Mouse (Mus musculus): ENCODE data around the gene Pcgf3. TPM values are rescaled to one million over a fixed set of nuclear protein-coding genes. Genes with fewer than 3 reads are reported as not detected.
A peak's percentile ranks its signal among the peaks of the same experiment; 100 is the strongest.

Gene Pcgf3
- polyA plus RNA-seq (2015; fragmentation: Nextera tagmentation; extraction: Ambion mirVana), result 15.3 and 17.8 TPM in 2 replicates

- Histone ChIP-seq H3K4me2 (peak within 1 kb of the TSS; percentile 99), H3K27ac (replicated peaks) (peak within 1 kb of the TSS; percentile 82), H3K27me3 (replicated peaks) (peaks cover 17% of the 10 kb centered on the region), H3K36me3 (no peaks in the 10 kb centered on the region), H3K9me3 (no peaks in the 10 kb centered on the region), H3K9ac (peak within 1 kb of the TSS; percentile 99), H3K4me1 (peaks cover 50% of the 10 kb centered on the region), H3K4me3 (peak within 1 kb of the TSS; percentile 91)
- ATAC-seq (ENCODE audit: extremely low read depth, insufficient number of reproducible peaks, low FRiP score, low TSS enrichment), result peak; percentile 96
- WGBS, result under 1% methylated on average over 50 of the region's 62 CpGs
These were observed at the start of gene Pcgf3 for GRCm38 (mm10) chr5:108461082-108462065. Gene Pcgf3 (plus strand): TSS chr5:108461232.

- 55% methylated on average over 2 of the region's 2 CpGs for WGBS
- no peak overlapping the region for H3K4me2 ChIP-seq
- ATAC-seq (ENCODE audit: extremely low read depth, insufficient number of reproducible peaks, low FRiP score, low TSS enrichment), result no peak
- H3K9ac ChIP-seq, result no peak overlapping the region
- H3K27me3 ChIP-seq (replicated peaks), result no peaks in the 10 kb centered on the region
- no peaks in the 10 kb centered on the region for H3K9me3 ChIP-seq
- no peaks in the 10 kb centered on the region for H3K4me1 ChIP-seq
- no peaks in the 10 kb centered on the region for H3K36me3 ChIP-seq
- H3K4me3 ChIP-seq, result no peak overlapping the region
- no peak overlapping the region for H3K27ac ChIP-seq (replicated peaks)
These were observed 46.3 kb upstream of the Pcgf3 start for GRCm38 (mm10) chr5:108414711-108415110.

DNA sequence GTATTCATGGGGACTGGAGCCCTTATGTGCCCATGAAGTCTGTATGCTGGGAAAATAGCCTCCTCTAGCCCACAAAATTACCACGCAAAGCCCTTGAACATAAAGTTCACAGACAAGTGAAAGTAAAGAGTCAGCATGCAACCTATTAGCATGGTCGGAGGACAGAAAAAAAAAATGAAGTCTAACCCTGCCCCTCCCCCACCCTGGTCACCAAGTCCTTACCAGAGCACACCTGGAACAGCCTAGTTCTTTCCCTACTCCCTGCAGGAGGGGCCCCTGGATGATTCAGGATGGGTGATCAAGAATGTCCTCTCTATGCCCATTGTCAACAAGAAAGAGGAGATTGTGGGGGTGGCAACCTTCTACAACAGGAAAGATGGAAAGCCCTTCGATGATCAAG, 38.3 kb upstream of the Pcgf3 start:
- Histone ChIP-seq H3K27ac (replicated peaks) (no peak overlapping the region), H3K9ac (no peak overlapping the region), H3K9me3 (no peaks in the 10 kb centered on the region), H3K4me3 (no peak overlapping the region), H3K36me3 (no peaks in the 10 kb centered on the region), H3K4me2 (no peak overlapping the region), H3K27me3 (replicated peaks) (no peaks in the 10 kb centered on the region; the same call in 1 of the 2 replicates), H3K4me1 (no peaks in the 10 kb centered on the region)
- no peak for ATAC-seq (ENCODE audit: extremely low read depth, insufficient number of reproducible peaks, low FRiP score, low TSS enrichment)
- 85% methylated on average over 3 of the region's 3 CpGs for WGBS

GRCm38 (mm10) chr5:108423427-108423826, 37.6 kb upstream of the Pcgf3 start:
- Histone ChIP-seq H3K36me3 (no peaks in the 10 kb centered on the region), H3K4me2 (no peak overlapping the region), H3K27ac (replicated peaks) (no peak overlapping the region), H3K4me1 (no peaks in the 10 kb centered on the region), H3K9me3 (no peaks in the 10 kb centered on the region), H3K27me3 (replicated peaks) (no peaks in the 10 kb centered on the region; the same call in 1 of the 2 replicates), H3K4me3 (no peak overlapping the region), H3K9ac (no peak overlapping the region)
- WGBS, result 68% methylated on average over 2 of the region's 2 CpGs
- ATAC-seq (ENCODE audit: extremely low read depth, insufficient number of reproducible peaks, low FRiP score, low TSS enrichment), result no peak

- H3K4me2 ChIP-seq, result no peak overlapping the region
- no peak overlapping the region for H3K27ac ChIP-seq (replicated peaks)
- WGBS, result 58% methylated on average over 1 of the region's 1 CpGs
- H3K4me3 ChIP-seq, result no peak overlapping the region
- H3K9ac ChIP-seq, result no peak overlapping the region
- peaks cover 29% of the 10 kb centered on the region for H3K36me3 ChIP-seq
- H3K27me3 ChIP-seq (replicated peaks), result no peaks in the 10 kb centered on the region; the same call in 1 of the 2 replicates
- H3K9me3 ChIP-seq, result no peaks in the 10 kb centered on the region
- ATAC-seq (ENCODE audit: extremely low read depth, insufficient number of reproducible peaks, low FRiP score, low TSS enrichment), result no peak
- no peaks in the 10 kb centered on the region for H3K4me1 ChIP-seq
These were observed 33.8 kb upstream of the Pcgf3 start for GRCm38 (mm10) chr5:108427186-108427585.

DNA sequence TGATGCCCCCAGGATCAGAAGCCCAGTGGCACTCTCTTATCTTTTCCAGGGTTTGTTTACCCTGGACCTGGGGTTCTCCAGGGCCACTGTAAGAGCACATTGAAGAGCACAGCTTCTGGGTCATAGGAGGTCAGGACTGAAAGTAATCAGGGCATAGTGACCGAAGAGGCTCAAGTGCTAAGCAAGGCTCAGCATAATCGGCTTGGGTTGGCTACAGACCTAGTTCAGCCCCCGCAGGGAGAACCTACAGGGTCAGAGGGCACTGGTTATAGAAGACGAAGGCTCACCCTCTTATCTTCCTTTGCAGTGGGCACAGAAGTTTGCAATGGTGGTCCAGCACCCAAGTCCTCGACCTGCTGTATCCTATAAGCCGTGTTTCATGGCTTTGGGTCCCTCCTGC, 29.8 kb upstream of the Pcgf3 start:
- Histone ChIP-seq H3K4me1 (peaks cover 16% of the 10 kb centered on the region), H3K9ac (no peak overlapping the region), H3K27ac (replicated peaks) (no peak overlapping the region), H3K4me3 (no peak overlapping the region), H3K9me3 (no peaks in the 10 kb centered on the region), H3K4me2 (no peak overlapping the region), H3K36me3 (peaks cover 39% of the 10 kb centered on the region), H3K27me3 (replicated peaks) (peaks cover 1% of the 10 kb centered on the region; the same call in 1 of the 2 replicates)
- no peak for ATAC-seq (ENCODE audit: extremely low read depth, insufficient number of reproducible peaks, low FRiP score, low TSS enrichment)
- 84% methylated on average over 6 of the region's 6 CpGs for WGBS

- peaks cover 16% of the 10 kb centered on the region for H3K4me1 ChIP-seq
- H3K4me3 ChIP-seq, result peak within 1 kb of the TSS; percentile 84
- peak within 1 kb of the TSS; percentile 97 for H3K9ac ChIP-seq
- peak; percentile 38; the same call in 1 of the 2 replicates for ATAC-seq (ENCODE audit: extremely low read depth, insufficient number of reproducible peaks, low FRiP score, low TSS enrichment)
- peaks cover 24% of the 10 kb centered on the region; the same call in 1 of the 2 replicates for H3K27me3 ChIP-seq (replicated peaks)
- peaks cover 37% of the 10 kb centered on the region for H3K36me3 ChIP-seq
- H3K9me3 ChIP-seq, result no peaks in the 10 kb centered on the region
- peak within 1 kb of the TSS; percentile 48 for H3K27ac ChIP-seq (replicated peaks)
- WGBS, result under 1% methylated on average over 42 of the region's 42 CpGs
- peak within 1 kb of the TSS; percentile 89 for H3K4me2 ChIP-seq
These were observed 27.0 kb upstream of the Pcgf3 start, which contains the start of gene Atp5k for GRCm38 (mm10) chr5:108433804-108434587. Gene Atp5k (minus strand): TSS chr5:108434448.

DNA sequence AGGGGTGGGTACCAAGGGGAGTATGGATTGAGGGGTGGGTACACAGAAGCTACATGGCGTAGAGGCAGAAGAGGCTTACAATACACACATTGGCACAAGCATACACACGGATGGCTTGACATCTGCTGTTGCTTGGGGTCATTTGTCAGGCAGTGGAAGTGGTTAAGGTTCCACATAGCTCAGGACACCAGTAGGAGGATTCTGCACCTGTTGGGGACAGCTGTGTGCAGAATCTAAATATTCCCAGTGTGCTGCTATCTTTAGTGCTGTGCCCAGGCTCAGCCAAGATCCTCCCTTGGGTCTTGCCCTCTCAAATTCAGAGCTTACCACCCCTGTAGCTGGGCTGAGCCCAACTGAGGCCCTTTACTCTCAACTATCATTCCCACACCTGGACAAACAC, 24.9 kb upstream of the Pcgf3 start:
- peaks cover 24% of the 10 kb centered on the region; the same call in 1 of the 2 replicates for H3K27me3 ChIP-seq (replicated peaks)
- no peak overlapping the region for H3K27ac ChIP-seq (replicated peaks)
- peaks cover 16% of the 10 kb centered on the region for H3K4me1 ChIP-seq
- no peak overlapping the region for H3K9ac ChIP-seq
- no peak for ATAC-seq (ENCODE audit: extremely low read depth, insufficient number of reproducible peaks, low FRiP score, low TSS enrichment)
- no peaks in the 10 kb centered on the region for H3K9me3 ChIP-seq
- H3K36me3 ChIP-seq, result peaks cover 20% of the 10 kb centered on the region
- H3K4me2 ChIP-seq, result no peak overlapping the region
- H3K4me3 ChIP-seq, result no peak overlapping the region
- 71% methylated on average over 2 of the region's 2 CpGs for WGBS

DNA sequence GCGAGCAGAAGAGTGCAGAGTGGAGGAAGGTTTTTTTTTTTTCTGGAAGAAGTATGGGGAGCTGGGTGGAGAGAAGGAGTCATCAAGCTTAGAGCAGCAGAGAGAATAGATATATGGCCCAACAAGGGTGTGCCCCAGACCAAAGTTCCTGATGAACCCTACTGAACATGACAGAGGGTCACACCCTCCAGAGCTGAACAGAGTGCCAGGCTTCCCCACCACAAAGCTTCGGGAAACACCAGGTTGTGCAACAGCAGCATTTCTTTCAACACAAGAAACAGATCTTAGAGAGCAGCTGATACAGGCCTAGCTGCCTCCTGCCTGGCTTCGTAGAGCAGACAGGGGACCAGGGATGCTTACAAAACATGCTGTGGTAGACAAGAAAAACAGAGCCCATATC, 14.1 kb upstream of the Pcgf3 start:
- H3K27ac ChIP-seq (replicated peaks), result no peak overlapping the region
- H3K4me2 ChIP-seq, result no peak overlapping the region
- WGBS, result 80% methylated on average over 3 of the region's 3 CpGs
- no peaks in the 10 kb centered on the region for H3K36me3 ChIP-seq
- no peak overlapping the region for H3K4me3 ChIP-seq
- peaks cover 25% of the 10 kb centered on the region for H3K27me3 ChIP-seq (replicated peaks)
- no peak for ATAC-seq (ENCODE audit: extremely low read depth, insufficient number of reproducible peaks, low FRiP score, low TSS enrichment)
- peaks cover 16% of the 10 kb centered on the region for H3K4me1 ChIP-seq
- no peak overlapping the region for H3K9ac ChIP-seq
- H3K9me3 ChIP-seq, result no peaks in the 10 kb centered on the region

GRCm38 (mm10) chr5:108447857-108448256, 13.2 kb upstream of the Pcgf3 start:
- Histone ChIP-seq H3K4me3 (no peak overlapping the region; the same call in 1 of the 2 replicates), H3K9ac (no peak overlapping the region), H3K27me3 (replicated peaks) (peaks cover 24% of the 10 kb centered on the region), H3K4me1 (peaks cover 16% of the 10 kb centered on the region), H3K27ac (replicated peaks) (no peak overlapping the region), H3K9me3 (no peaks in the 10 kb centered on the region), H3K4me2 (peak overlapping the region; percentile 77), H3K36me3 (no peaks in the 10 kb centered on the region)
- no peak for ATAC-seq (ENCODE audit: extremely low read depth, insufficient number of reproducible peaks, low FRiP score, low TSS enrichment)
- WGBS, result 75% methylated on average over 7 of the region's 7 CpGs
